Mouse (Mus musculus): ENCODE results near the gene Gm45233. TPM values are rescaled to one million over a fixed set of nuclear protein-coding genes. Genes with fewer than 3 reads are reported as not detected.
"Not testable (repeated sequence)": the region's sequence is repeated elsewhere in the genome, so short reads cannot be mapped to it uniquely, and the experiment has no call there.

Gene Gm45233
- 0.37 and 0.99 TPM in 2 replicates for polyA plus RNA-seq (2015; fragmentation: Nextera tagmentation; extraction: Ambion mirVana)

- under 1% methylated on average over 27 of the region's 27 CpGs for WGBS
- peaks cover 18% of the 10 kb centered on the region for H3K4me1 ChIP-seq
Measured at GRCm38 (mm10) chr7:43443917-43444293, at the start of gene Gm45233, which contains the start of gene Etfb. Gene Gm45233 (plus strand): TSS chr7:43444128. Gene Etfb (plus strand): TSS chr7:43444083.

GRCm38 (mm10) chr7:43399501-43399900, 44.4 kb upstream of the Gm45233 start:
- no peak for ATAC-seq (ENCODE audit: insufficient number of reproducible peaks, low FRiP score, low TSS enrichment, low read depth)
- H3K27ac ChIP-seq, result no peak overlapping the region
- no peak overlapping the region for H3K9ac ChIP-seq
- no peaks in the 10 kb centered on the region for H3K36me3 ChIP-seq
- no peaks in the 10 kb centered on the region for H3K9me3 ChIP-seq
- no peak overlapping the region for H3K4me2 ChIP-seq
- no peak overlapping the region for H3K4me3 ChIP-seq
- no peaks in the 10 kb centered on the region for H3K4me1 ChIP-seq
- H3K27me3 ChIP-seq, result no peaks in the 10 kb centered on the region
- 81% methylated on average over 2 of the region's 2 CpGs for WGBS

More at GRCm38 (mm10) chr7:43443917-43444293, at the start of gene Gm45233, which contains the start of gene Etfb:
- H3K4me3 ChIP-seq, result peak within 1 kb of the TSS; percentile 60
- ATAC-seq (ENCODE audit: insufficient number of reproducible peaks, low FRiP score, low TSS enrichment, low read depth), result peak; percentile 96
- peak within 1 kb of the TSS; percentile 51 for H3K9ac ChIP-seq
- H3K27me3 ChIP-seq, result no peaks in the 10 kb centered on the region
- H3K9me3 ChIP-seq, result no peaks in the 10 kb centered on the region
- H3K27ac ChIP-seq, result peak within 1 kb of the TSS; percentile 98
- peak within 1 kb of the TSS; percentile 80 for H3K4me2 ChIP-seq
- H3K36me3 ChIP-seq, result no peaks in the 10 kb centered on the region

GRCm38 (mm10) chr7:43402718-43403117, 41.2 kb upstream of the Gm45233 start:
- H3K9me3 ChIP-seq, result no peaks in the 10 kb centered on the region
- no peaks in the 10 kb centered on the region for H3K27me3 ChIP-seq
- H3K9ac ChIP-seq, result no peak overlapping the region
- H3K36me3 ChIP-seq, result no peaks in the 10 kb centered on the region
- no peaks in the 10 kb centered on the region for H3K4me1 ChIP-seq
- no peak overlapping the region for H3K4me3 ChIP-seq
- WGBS, result 10% methylated on average over 2 of the region's 2 CpGs
- H3K4me2 ChIP-seq, result no peak overlapping the region
- no peak for ATAC-seq (ENCODE audit: insufficient number of reproducible peaks, low FRiP score, low TSS enrichment, low read depth)
- H3K27ac ChIP-seq, result no peak overlapping the region

- WGBS, result 86% methylated on average over 3 of the region's 3 CpGs
- H3K27me3 ChIP-seq, result no peaks in the 10 kb centered on the region
- no peak for ATAC-seq (ENCODE audit: insufficient number of reproducible peaks, low FRiP score, low TSS enrichment, low read depth)
- no peaks in the 10 kb centered on the region for H3K4me1 ChIP-seq
- no peaks in the 10 kb centered on the region for H3K36me3 ChIP-seq
- H3K9me3 ChIP-seq, result no peaks in the 10 kb centered on the region
- no peak overlapping the region for H3K4me2 ChIP-seq
- H3K27ac ChIP-seq, result no peak overlapping the region
- no peak overlapping the region for H3K4me3 ChIP-seq
- no peak overlapping the region for H3K9ac ChIP-seq
Measured at GRCm38 (mm10) chr7:43407573-43407972, 36.4 kb upstream of the Gm45233 start.

GRCm38 (mm10) chr7:43408131-43408553, 35.8 kb upstream of the Gm45233 start, which contains the start of gene Siglecg:
Gene Siglecg (plus strand): TSS chr7:43408204.
- H3K36me3 ChIP-seq, result no peaks in the 10 kb centered on the region
- no peak within 1 kb of the TSS for H3K9ac ChIP-seq
- 62% methylated on average over 4 of the region's 4 CpGs for WGBS
- no peak within 1 kb of the TSS for H3K4me2 ChIP-seq
- ATAC-seq (ENCODE audit: insufficient number of reproducible peaks, low FRiP score, low TSS enrichment, low read depth), result no peak
- no peak within 1 kb of the TSS for H3K4me3 ChIP-seq
- no peaks in the 10 kb centered on the region for H3K27me3 ChIP-seq
- no peaks in the 10 kb centered on the region for H3K9me3 ChIP-seq
- H3K27ac ChIP-seq, result no peak within 1 kb of the TSS
- no peaks in the 10 kb centered on the region for H3K4me1 ChIP-seq

- Histone ChIP-seq H3K9ac (no peak overlapping the region), H3K4me1 (no peaks in the 10 kb centered on the region), H3K4me2 (no peak overlapping the region), H3K4me3 (no peak overlapping the region), H3K27ac (no peak overlapping the region), H3K27me3 (no peaks in the 10 kb centered on the region), H3K9me3 (no peaks in the 10 kb centered on the region), H3K36me3 (no peaks in the 10 kb centered on the region)
- 81% methylated on average over 3 of the region's 3 CpGs for WGBS
- no peak for ATAC-seq (ENCODE audit: insufficient number of reproducible peaks, low FRiP score, low TSS enrichment, low read depth)
Measured at GRCm38 (mm10) chr7:43409084-43409483, 34.8 kb upstream of the Gm45233 start.

- ATAC-seq (ENCODE audit: insufficient number of reproducible peaks, low FRiP score, low TSS enrichment, low read depth); H3K4me3 ChIP-seq; H3K36me3 ChIP-seq; H3K9me3 ChIP-seq; H3K4me2 ChIP-seq; H3K4me1 ChIP-seq; H3K9ac ChIP-seq; H3K27me3 ChIP-seq; H3K27ac ChIP-seq: not testable (repeated sequence)
- 36% methylated on average over 4 of the region's 4 CpGs for WGBS
Measured at GRCm38 (mm10) chr7:43411724-43412123, 32.2 kb upstream of the Gm45233 start.

GRCm38 (mm10) chr7:43417298-43417697, 26.6 kb upstream of the Gm45233 start:
- H3K4me1 ChIP-seq, result no peaks in the 10 kb centered on the region
- no peak for ATAC-seq (ENCODE audit: insufficient number of reproducible peaks, low FRiP score, low TSS enrichment, low read depth)
- WGBS, result 87% methylated on average over 10 of the region's 10 CpGs

GRCm38 (mm10) chr7:43422995-43423617, 20.8 kb upstream of the Gm45233 start:
- H3K4me3 ChIP-seq, result no peak overlapping the region
- H3K9ac ChIP-seq, result no peak overlapping the region
- no peaks in the 10 kb centered on the region for H3K27me3 ChIP-seq
- H3K36me3 ChIP-seq, result no peaks in the 10 kb centered on the region
- H3K9me3 ChIP-seq, result no peaks in the 10 kb centered on the region
- H3K27ac ChIP-seq, result no peak overlapping the region
- WGBS, result 13% methylated on average over 11 of the region's 11 CpGs
- no peak overlapping the region for H3K4me2 ChIP-seq
- 0 out of 2 replicates have a peak, but pooled peaks cover 5% of the 10 kb centered on the region for H3K4me1 ChIP-seq
- ATAC-seq (ENCODE audit: insufficient number of reproducible peaks, low FRiP score, low TSS enrichment, low read depth), result peak; percentile 65

More at GRCm38 (mm10) chr7:43417298-43417697, 26.6 kb upstream of the Gm45233 start:
- Histone ChIP-seq H3K9me3 (no peaks in the 10 kb centered on the region), H3K36me3 (no peaks in the 10 kb centered on the region), H3K4me3 (no peak overlapping the region), H3K27ac (no peak overlapping the region), H3K4me2 (no peak overlapping the region), H3K9ac (no peak overlapping the region), H3K27me3 (no peaks in the 10 kb centered on the region)

GRCm38 (mm10) chr7:43423991-43424625, 19.8 kb upstream of the Gm45233 start:
- H3K9me3 ChIP-seq, result no peaks in the 10 kb centered on the region
- WGBS, result 69% methylated on average over 3 of the region's 3 CpGs
- H3K27me3 ChIP-seq, result no peaks in the 10 kb centered on the region
- H3K9ac ChIP-seq, result no peak overlapping the region
- no peaks in the 10 kb centered on the region for H3K36me3 ChIP-seq
- H3K4me3 ChIP-seq, result no peak overlapping the region
- 0 out of 2 replicates have a peak, but pooled peaks cover 5% of the 10 kb centered on the region for H3K4me1 ChIP-seq
- H3K27ac ChIP-seq, result no peak overlapping the region
- no peak for ATAC-seq (ENCODE audit: insufficient number of reproducible peaks, low FRiP score, low TSS enrichment, low read depth)
- H3K4me2 ChIP-seq, result no peak overlapping the region

- no peaks in the 10 kb centered on the region for H3K36me3 ChIP-seq
- H3K4me2 ChIP-seq, result no peak within 1 kb of the TSS
- WGBS, result 88% methylated on average over 8 of the region's 8 CpGs
- no peak for ATAC-seq (ENCODE audit: insufficient number of reproducible peaks, low FRiP score, low TSS enrichment, low read depth)
- no peak within 1 kb of the TSS for H3K27ac ChIP-seq
- H3K9ac ChIP-seq, result no peak within 1 kb of the TSS
- H3K4me3 ChIP-seq, result no peak within 1 kb of the TSS
- 0 out of 2 replicates have a peak, but pooled peaks cover 5% of the 10 kb centered on the region for H3K4me1 ChIP-seq
- no peaks in the 10 kb centered on the region for H3K27me3 ChIP-seq
- no peaks in the 10 kb centered on the region for H3K9me3 ChIP-seq
Measured at GRCm38 (mm10) chr7:43427406-43427805, 16.5 kb upstream of the Gm45233 start, which contains the start of gene Lim2. Gene Lim2 (plus strand): TSS chr7:43427670.

- ATAC-seq (ENCODE audit: insufficient number of reproducible peaks, low FRiP score, low TSS enrichment, low read depth), result no peak
- no peaks in the 10 kb centered on the region for H3K36me3 ChIP-seq
- no peak overlapping the region for H3K9ac ChIP-seq
- H3K27ac ChIP-seq, result no peak overlapping the region
- H3K27me3 ChIP-seq, result no peaks in the 10 kb centered on the region
- no peak overlapping the region for H3K4me2 ChIP-seq
- H3K9me3 ChIP-seq, result no peaks in the 10 kb centered on the region
- no peaks in the 10 kb centered on the region for H3K4me1 ChIP-seq
- no peak overlapping the region for H3K4me3 ChIP-seq
- WGBS, result 54% methylated on average over 4 of the region's 4 CpGs
Measured at GRCm38 (mm10) chr7:43429500-43429899, 14.4 kb upstream of the Gm45233 start.
